Mouse (Mus musculus) midbrain, embryonic 10.5 days (tissue): ENCODE data around the gene Cmas. TPM values are rescaled to one million over a fixed set of nuclear protein-coding genes. Genes with fewer than 3 reads are reported as not detected.

ENCODE experiments used
- polyA plus RNA-seq: library from polyadenylated mRNA; unstranded; fragments of >200 nt; fragmentation: Nextera tagmentation; extraction: Ambion mirVana; gene quantifications from 2 replicates; pipeline ENCODE4 v1.2.1, GENCODE M21; 2016

Cmas gene
- polyA plus RNA-seq, 1 experiment from 2014 or later, result 81.0 TPM

Other genes with a start within 250 kb of the Cmas start
- 324 and 380 TPM in 2 replicates for gene Ldhb, start 248.7 kb upstream of the Cmas start, polyA plus RNA-seq
- gene Kcnj8, start 185.1 kb upstream of the Cmas start, polyA plus RNA-seq, result 2.2 and 5.2 TPM in 2 replicates
- gene Abcc9, start 54.4 kb upstream of the Cmas start, polyA plus RNA-seq, result 1.00 and 1.9 TPM in 2 replicates
- gene Sult6b2, start 47.8 kb downstream of the Cmas start, polyA plus RNA-seq, result not detected in 2 replicates
- gene St8sia1, start 207.8 kb downstream of the Cmas start, polyA plus RNA-seq, result 3.2 and 3.9 TPM in 2 replicates